Mouse (Mus musculus): ENCODE measurements around the gene Serinc3.
A peak's percentile ranks its signal among the peaks of the same experiment; 100 is the strongest.

GRCm38 (mm10) chr2:163657975-163658886 lies 13.3 kb upstream of the Serinc3 start, which contains the start of gene Pkig:
- TF ChIP-seq CTCF (IDR thresholded peaks at IDR 0.05; ENCODE audit: borderline replicate concordance, insufficient read depth, low read depth, low read length): no peak
- 0 out of 2 replicates have a peak, but pooled peaks have one; percentile 14 for TF ChIP-seq POLR2A (IDR thresholded peaks at IDR 0.05; ENCODE audit: borderline replicate concordance, insufficient read depth, low read length)

Measured in cerebellum, adult 2 months (tissue).